Mouse (Mus musculus) telencephalon, adult 2 months (tissue): ENCODE results near the gene Slc29a3.
"Not testable (repeated sequence)": the region's sequence is repeated elsewhere in the genome, so short reads cannot be mapped to it uniquely, and the experiment has no call there.

Experiments
- DNase-seq: peaks from one replicate; pipeline ENCODE4 v3.0.0-alpha.2; 2011; ENCODE audit warnings: low read depth, low spot score

The Slc29a3 gene

GRCm38 (mm10) chr10:60726896-60727295, 25.7 kb downstream of the Slc29a3 start:
- DNase-seq: no peak

GRCm38 (mm10) chr10:60724496-60724895, 28.1 kb downstream of the Slc29a3 start:
- DNase-seq: no peak

GRCm38 (mm10) chr10:60723345-60723744, 29.2 kb downstream of the Slc29a3 start:
- DNase-seq: no peak

- no peak for DNase-seq
These were observed 31.0 kb downstream of the Slc29a3 start for GRCm38 (mm10) chr10:60721640-60722039.

GRCm38 (mm10) chr10:60720461-60720860, 32.1 kb downstream of the Slc29a3 start:
- no peak for DNase-seq

GRCm38 (mm10) chr10:60718491-60718890, 34.1 kb downstream of the Slc29a3 start:
- DNase-seq: no peak

- DNase-seq: no peak
These were observed 36.1 kb downstream of the Slc29a3 start for GRCm38 (mm10) chr10:60716449-60716848.

GRCm38 (mm10) chr10:60712299-60712698, 40.3 kb downstream of the Slc29a3 start:
- DNase-seq: not testable (repeated sequence)

GRCm38 (mm10) chr10:60708837-60709236, 43.8 kb downstream of the Slc29a3 start:
- no peak for DNase-seq

- DNase-seq: no peak
These were observed 46.3 kb downstream of the Slc29a3 start for GRCm38 (mm10) chr10:60706268-60706667.

GRCm38 (mm10) chr10:60705134-60705533, 47.5 kb downstream of the Slc29a3 start:
- no peak for DNase-seq

- DNase-seq: no peak
These were observed 54.8 kb downstream of the Slc29a3 start for GRCm38 (mm10) chr10:60697775-60698174.

GRCm38 (mm10) chr10:60696975-60697374, 55.6 kb downstream of the Slc29a3 start:
- no peak for DNase-seq

- DNase-seq: no peak
These were observed 56.2 kb downstream of the Slc29a3 start, which contains the start of gene Cdh23 for GRCm38 (mm10) chr10:60696390-60696789. Gene Cdh23 (minus strand): TSS chr10:60696490.

GRCm38 (mm10) chr10:60691671-60692390, 60.8 kb downstream of the Slc29a3 start:
- no peak for DNase-seq

GRCm38 (mm10) chr10:60690960-60691359, 61.6 kb downstream of the Slc29a3 start:
- no peak for DNase-seq

- no peak for DNase-seq
These were observed 63.2 kb downstream of the Slc29a3 start for GRCm38 (mm10) chr10:60689396-60689795.

- DNase-seq: no peak
These were observed 65.4 kb downstream of the Slc29a3 start for GRCm38 (mm10) chr10:60687011-60687776.

GRCm38 (mm10) chr10:60686641-60686975, 66.0 kb downstream of the Slc29a3 start:
- no peak for DNase-seq

GRCm38 (mm10) chr10:60685764-60686640, 66.6 kb downstream of the Slc29a3 start:
- DNase-seq: no peak

GRCm38 (mm10) chr10:60678926-60679325, 73.7 kb downstream of the Slc29a3 start:
- DNase-seq: no peak

GRCm38 (mm10) chr10:60677319-60677718, 75.3 kb downstream of the Slc29a3 start:
- DNase-seq: no peak
